Mouse (Mus musculus): ENCODE measurements around the gene Tmem40. TPM values are rescaled to one million over a fixed set of nuclear protein-coding genes. Genes with fewer than 3 reads are reported as not detected.

Gene Tmem40
- polyA plus RNA-seq, 1 experiment from 2014 or later = 2.2 TPM

- Histone ChIP-seq H3K9ac (ENCODE audit: low read length) (no peak overlapping the region), H3K4me3 (ENCODE audit: low read depth, low read length) (no peak overlapping the region), H3K36me3 (ENCODE audit: control insufficient read depth, insufficient read depth, low read length) (no peaks in the 10 kb centered on the region), H3K9me3 (ENCODE audit: control insufficient read depth, low read length) (no peaks in the 10 kb centered on the region), H3K27ac (replicated peaks; ENCODE audit: low read depth, low read length) (no peak overlapping the region), H3K4me2 (ENCODE audit: low read depth, severe bottlenecking) (no peak overlapping the region), H3K4me1 (ENCODE audit: control insufficient read depth, insufficient read depth, low read length) (no peaks in the 10 kb centered on the region), H3K27me3 (ENCODE audit: control insufficient read depth, insufficient read depth, low read length) (no peaks in the 10 kb centered on the region)
- DNase-seq (ENCODE audit: low spot score) = peak; percentile 64
- 71% methylated on average over 5 of the region's 5 CpGs for WGBS
- no peak for ATAC-seq (ENCODE audit: insufficient number of reproducible peaks, low FRiP score, low TSS enrichment, low read depth)
These were observed 69.1 kb downstream of the Tmem40 start for GRCm38 (mm10) chr6:115692963-115693730.

GRCm38 (mm10) chr6:115692163-115692950, 69.9 kb downstream of the Tmem40 start:
- H3K4me2 ChIP-seq (ENCODE audit: low read depth, severe bottlenecking) = no peak overlapping the region
- H3K9ac ChIP-seq (ENCODE audit: low read length) = no peak overlapping the region
- no peak for ATAC-seq (ENCODE audit: insufficient number of reproducible peaks, low FRiP score, low TSS enrichment, low read depth)
- H3K36me3 ChIP-seq (ENCODE audit: control insufficient read depth, insufficient read depth, low read length) = no peaks in the 10 kb centered on the region
- no peak for DNase-seq (ENCODE audit: low spot score)
- 64% methylated on average over 9 of the region's 9 CpGs for WGBS
- H3K9me3 ChIP-seq (ENCODE audit: control insufficient read depth, low read length) = no peaks in the 10 kb centered on the region
- no peak overlapping the region for H3K4me3 ChIP-seq (ENCODE audit: low read depth, low read length)
- H3K4me1 ChIP-seq (ENCODE audit: control insufficient read depth, insufficient read depth, low read length) = no peaks in the 10 kb centered on the region
- H3K27me3 ChIP-seq (ENCODE audit: control insufficient read depth, insufficient read depth, low read length) = no peaks in the 10 kb centered on the region
- H3K27ac ChIP-seq (replicated peaks; ENCODE audit: low read depth, low read length) = no peak overlapping the region

GRCm38 (mm10) chr6:115690105-115690504, 72.1 kb downstream of the Tmem40 start:
- WGBS = 93% methylated on average over 4 of the region's 4 CpGs
- Histone ChIP-seq H3K4me2 (ENCODE audit: low read depth, severe bottlenecking) (no peak overlapping the region), H3K27me3 (ENCODE audit: control insufficient read depth, insufficient read depth, low read length) (no peaks in the 10 kb centered on the region), H3K4me1 (ENCODE audit: control insufficient read depth, insufficient read depth, low read length) (no peaks in the 10 kb centered on the region), H3K36me3 (ENCODE audit: control insufficient read depth, insufficient read depth, low read length) (no peaks in the 10 kb centered on the region), H3K9me3 (ENCODE audit: control insufficient read depth, low read length) (no peaks in the 10 kb centered on the region; the same call in 1 of the 2 replicates), H3K9ac (ENCODE audit: low read length) (no peak overlapping the region), H3K27ac (replicated peaks; ENCODE audit: low read depth, low read length) (no peak overlapping the region), H3K4me3 (ENCODE audit: low read depth, low read length) (no peak overlapping the region)
- DNase-seq (ENCODE audit: low spot score) (no peak), ATAC-seq (ENCODE audit: insufficient number of reproducible peaks, low FRiP score, low TSS enrichment, low read depth) (no peak)

- H3K36me3 ChIP-seq (ENCODE audit: control insufficient read depth, insufficient read depth, low read length) = no peaks in the 10 kb centered on the region
- WGBS = 87% methylated on average over 4 of the region's 4 CpGs
These were observed 73.6 kb downstream of the Tmem40 start for GRCm38 (mm10) chr6:115688589-115688988.

GRCm38 (mm10) chr6:115687753-115688152, 74.5 kb downstream of the Tmem40 start:
- Histone ChIP-seq H3K4me3 (ENCODE audit: low read depth, low read length) (no peak overlapping the region), H3K4me2 (ENCODE audit: low read depth, severe bottlenecking) (no peak overlapping the region), H3K9ac (ENCODE audit: low read length) (no peak overlapping the region), H3K9me3 (ENCODE audit: control insufficient read depth, low read length) (no peaks in the 10 kb centered on the region; the same call in 1 of the 2 replicates), H3K27ac (replicated peaks; ENCODE audit: low read depth, low read length) (no peak overlapping the region), H3K4me1 (ENCODE audit: control insufficient read depth, insufficient read depth, low read length) (no peaks in the 10 kb centered on the region), H3K27me3 (ENCODE audit: control insufficient read depth, insufficient read depth, low read length) (no peaks in the 10 kb centered on the region), H3K36me3 (ENCODE audit: control insufficient read depth, insufficient read depth, low read length) (no peaks in the 10 kb centered on the region)
- DNase-seq (ENCODE audit: low spot score) (no peak), ATAC-seq (ENCODE audit: insufficient number of reproducible peaks, low FRiP score, low TSS enrichment, low read depth) (no peak)
- 63% methylated on average over 3 of the region's 3 CpGs for WGBS

More at GRCm38 (mm10) chr6:115688589-115688988, 73.6 kb downstream of the Tmem40 start:
- Histone ChIP-seq H3K4me2 (ENCODE audit: low read depth, severe bottlenecking) (no peak overlapping the region), H3K4me3 (ENCODE audit: low read depth, low read length) (no peak overlapping the region), H3K4me1 (ENCODE audit: control insufficient read depth, insufficient read depth, low read length) (no peaks in the 10 kb centered on the region), H3K27me3 (ENCODE audit: control insufficient read depth, insufficient read depth, low read length) (no peaks in the 10 kb centered on the region), H3K9ac (ENCODE audit: low read length) (no peak overlapping the region), H3K9me3 (ENCODE audit: control insufficient read depth, low read length) (no peaks in the 10 kb centered on the region; the same call in 1 of the 2 replicates), H3K27ac (replicated peaks; ENCODE audit: low read depth, low read length) (no peak overlapping the region)
- no peak for DNase-seq (ENCODE audit: low spot score)
- ATAC-seq (ENCODE audit: insufficient number of reproducible peaks, low FRiP score, low TSS enrichment, low read depth) = no peak

- WGBS = 62% methylated on average over 11 of the region's 11 CpGs
- Histone ChIP-seq H3K36me3 (ENCODE audit: control insufficient read depth, insufficient read depth, low read length) (no peaks in the 10 kb centered on the region), H3K4me2 (ENCODE audit: low read depth, severe bottlenecking) (no peak overlapping the region), H3K27ac (replicated peaks; ENCODE audit: low read depth, low read length) (no peak overlapping the region), H3K9ac (ENCODE audit: low read length) (no peak overlapping the region), H3K4me3 (ENCODE audit: low read depth, low read length) (no peak overlapping the region), H3K27me3 (ENCODE audit: control insufficient read depth, insufficient read depth, low read length) (no peaks in the 10 kb centered on the region), H3K9me3 (ENCODE audit: control insufficient read depth, low read length) (no peaks in the 10 kb centered on the region; the same call in 1 of the 2 replicates), H3K4me1 (ENCODE audit: control insufficient read depth, insufficient read depth, low read length) (no peaks in the 10 kb centered on the region)
- DNase-seq (ENCODE audit: low spot score) (no peak), ATAC-seq (ENCODE audit: insufficient number of reproducible peaks, low FRiP score, low TSS enrichment, low read depth) (no peak)
These were observed 77.2 kb downstream of the Tmem40 start for GRCm38 (mm10) chr6:115684851-115685646.

GRCm38 (mm10) chr6:115684271-115684670, 77.9 kb downstream of the Tmem40 start:
- Histone ChIP-seq H3K27me3 (ENCODE audit: control insufficient read depth, insufficient read depth, low read length) (no peaks in the 10 kb centered on the region), H3K4me2 (ENCODE audit: low read depth, severe bottlenecking) (no peak overlapping the region), H3K27ac (replicated peaks; ENCODE audit: low read depth, low read length) (no peak overlapping the region), H3K4me1 (ENCODE audit: control insufficient read depth, insufficient read depth, low read length) (no peaks in the 10 kb centered on the region), H3K4me3 (ENCODE audit: low read depth, low read length) (no peak overlapping the region), H3K36me3 (ENCODE audit: control insufficient read depth, insufficient read depth, low read length) (no peaks in the 10 kb centered on the region), H3K9me3 (ENCODE audit: control insufficient read depth, low read length) (no peaks in the 10 kb centered on the region; the same call in 1 of the 2 replicates), H3K9ac (ENCODE audit: low read length) (no peak overlapping the region)
- ATAC-seq (ENCODE audit: insufficient number of reproducible peaks, low FRiP score, low TSS enrichment, low read depth) = no peak
- 95% methylated on average over 2 of the region's 2 CpGs for WGBS
- DNase-seq (ENCODE audit: low spot score) = no peak

- DNase-seq (ENCODE audit: low spot score) (no peak), ATAC-seq (ENCODE audit: insufficient number of reproducible peaks, low FRiP score, low TSS enrichment, low read depth) (no peak)
- Histone ChIP-seq H3K9me3 (ENCODE audit: control insufficient read depth, low read length) (no peaks in the 10 kb centered on the region), H3K4me3 (ENCODE audit: low read depth, low read length) (no peak overlapping the region), H3K27me3 (ENCODE audit: control insufficient read depth, insufficient read depth, low read length) (no peaks in the 10 kb centered on the region), H3K4me2 (ENCODE audit: low read depth, severe bottlenecking) (no peak overlapping the region), H3K9ac (ENCODE audit: low read length) (no peak overlapping the region), H3K4me1 (ENCODE audit: control insufficient read depth, insufficient read depth, low read length) (no peaks in the 10 kb centered on the region), H3K36me3 (ENCODE audit: control insufficient read depth, insufficient read depth, low read length) (no peaks in the 10 kb centered on the region), H3K27ac (replicated peaks; ENCODE audit: low read depth, low read length) (no peak overlapping the region)
- 88% methylated on average over 4 of the region's 4 CpGs for WGBS
These were observed 81.1 kb downstream of the Tmem40 start for GRCm38 (mm10) chr6:115681066-115681465.
